Mouse (Mus musculus) thymus, postnatal 36 days (tissue): ENCODE data around the gene Tecr.
"Not testable (repeated sequence)": the region's sequence is repeated elsewhere in the genome, so short reads cannot be mapped to it uniquely, and the experiment has no call there.

Experiments
- DNase-seq, 2 experiments: peaks; one replicate each; pipeline ENCODE4 v3.0.0; 2022; ENCODE audit warnings: mixed read lengths in 2 of 2

Tecr gene

GRCm38 (mm10) chr8:83579676-83580075 lies 28.1 kb downstream of the Tecr start:
- no peak for DNase-seq

DNA sequence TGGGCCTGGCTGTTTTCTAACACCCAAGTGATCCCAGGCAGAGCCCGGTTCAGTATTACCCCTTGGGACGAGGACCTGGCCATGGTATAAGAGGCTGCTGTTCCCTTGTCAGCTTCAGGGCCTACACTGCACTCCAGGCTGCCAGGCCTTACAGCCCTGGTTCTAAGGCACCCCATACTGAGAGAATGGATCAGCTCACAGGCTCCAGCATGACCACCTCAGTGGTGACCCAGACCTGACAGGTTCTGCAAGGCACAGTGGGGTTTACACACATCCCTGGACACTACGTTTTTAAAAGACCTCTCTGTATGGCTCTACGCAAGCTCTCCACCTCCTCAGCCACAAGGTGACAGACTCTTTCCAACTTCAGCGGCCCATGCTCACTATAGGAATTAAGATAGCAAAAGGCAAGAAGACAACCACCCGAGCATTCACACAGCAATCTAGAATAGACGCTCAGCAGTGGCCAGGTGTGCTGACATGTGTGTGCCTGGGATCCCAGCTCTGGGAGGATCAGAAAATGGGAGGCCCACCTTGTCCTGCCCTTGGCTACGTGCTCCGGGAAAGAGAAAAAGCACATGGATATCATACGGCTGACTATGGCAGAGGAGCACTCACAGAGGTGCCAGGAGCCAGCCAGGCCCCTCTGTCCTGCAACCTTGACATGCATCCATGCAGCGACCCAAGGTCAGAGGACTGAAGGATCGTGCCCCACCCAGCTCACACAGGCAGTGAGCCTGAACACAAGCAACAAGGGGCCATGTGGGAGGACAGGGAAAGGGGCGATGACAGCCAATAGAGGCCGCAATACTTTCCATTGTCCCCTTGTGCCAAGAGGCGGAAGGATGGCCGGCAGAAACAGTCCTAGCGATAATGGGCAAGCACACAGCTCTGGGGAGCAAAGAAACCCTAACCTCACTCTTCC lies 29.4 kb downstream of the Tecr start:
- DNase-seq = peak in 1 of 2 experiments; percentile 0

GRCm38 (mm10) chr8:83577384-83577791 lies 30.4 kb downstream of the Tecr start:
- DNase-seq = no peak

- DNase-seq = no peak
Measured at GRCm38 (mm10) chr8:83576921-83577320, 30.9 kb downstream of the Tecr start.

DNA sequence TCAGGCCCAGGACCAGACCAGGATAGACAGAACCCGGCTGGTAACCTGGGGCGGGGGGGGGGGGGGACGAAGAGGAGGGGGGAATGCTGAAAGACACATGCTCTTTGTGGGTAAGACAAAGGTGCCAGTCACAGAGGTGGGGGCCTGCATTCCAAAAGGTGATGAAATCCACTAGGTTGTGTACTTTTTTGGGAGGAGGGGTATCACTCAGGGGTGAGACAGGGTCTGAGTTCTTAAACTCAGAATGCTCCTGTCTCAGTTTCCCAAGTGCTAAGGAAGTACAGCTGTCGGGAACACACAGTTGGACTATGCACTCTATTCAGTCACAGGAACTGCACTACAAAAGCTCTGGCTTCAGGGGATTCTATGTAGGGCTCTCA lies 31.3 kb downstream of the Tecr start:
- DNase-seq = no peak

DNA sequence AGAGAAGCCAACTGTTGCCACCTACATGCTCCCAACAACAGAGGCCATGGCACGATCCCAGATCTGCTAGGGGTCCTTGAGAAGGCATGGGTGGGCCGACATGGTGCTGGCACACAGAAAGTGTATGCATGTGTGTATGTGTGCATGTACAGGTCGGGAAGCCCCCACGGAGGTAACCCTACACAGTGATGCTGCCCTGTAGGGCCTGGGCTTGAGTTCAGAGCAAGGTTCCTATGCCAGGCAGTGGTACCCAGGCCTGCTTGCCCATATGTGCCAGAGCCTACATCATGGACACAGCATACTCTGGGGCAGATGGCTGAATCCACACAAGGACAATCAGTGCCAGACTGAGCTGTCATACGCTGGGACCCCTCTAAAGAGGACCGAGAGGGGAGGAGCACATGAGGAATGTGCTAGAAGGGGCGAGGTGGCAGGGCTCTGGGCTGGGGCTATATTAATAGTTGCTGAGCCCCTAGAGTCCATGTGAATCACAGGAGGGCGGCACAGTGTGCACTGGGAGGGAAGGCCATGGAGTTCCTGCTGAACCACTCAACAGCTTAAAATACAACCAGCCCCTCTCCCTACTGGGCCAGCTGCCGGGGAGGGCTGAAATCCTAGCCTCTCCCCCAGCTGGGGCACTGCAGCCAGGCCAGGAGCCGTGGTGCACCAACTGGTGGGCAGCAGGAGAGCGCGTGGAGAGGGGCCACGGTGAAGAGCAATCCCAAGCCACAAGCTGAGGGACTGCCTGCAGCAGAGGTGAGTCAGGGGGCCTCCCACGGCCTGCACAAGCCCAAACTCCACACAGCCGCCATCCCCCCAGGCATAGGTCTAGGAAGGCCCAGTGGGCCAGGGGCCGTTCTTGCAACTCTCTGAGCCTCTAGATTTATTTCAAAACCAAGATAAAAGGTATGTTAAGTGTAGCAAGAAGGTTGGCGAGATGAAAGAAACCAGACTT lies 31.9 kb downstream of the Tecr start:
- DNase-seq = no peak

- no peak for DNase-seq
Measured at GRCm38 (mm10) chr8:83574631-83575315, 33.0 kb downstream of the Tecr start.

DNA sequence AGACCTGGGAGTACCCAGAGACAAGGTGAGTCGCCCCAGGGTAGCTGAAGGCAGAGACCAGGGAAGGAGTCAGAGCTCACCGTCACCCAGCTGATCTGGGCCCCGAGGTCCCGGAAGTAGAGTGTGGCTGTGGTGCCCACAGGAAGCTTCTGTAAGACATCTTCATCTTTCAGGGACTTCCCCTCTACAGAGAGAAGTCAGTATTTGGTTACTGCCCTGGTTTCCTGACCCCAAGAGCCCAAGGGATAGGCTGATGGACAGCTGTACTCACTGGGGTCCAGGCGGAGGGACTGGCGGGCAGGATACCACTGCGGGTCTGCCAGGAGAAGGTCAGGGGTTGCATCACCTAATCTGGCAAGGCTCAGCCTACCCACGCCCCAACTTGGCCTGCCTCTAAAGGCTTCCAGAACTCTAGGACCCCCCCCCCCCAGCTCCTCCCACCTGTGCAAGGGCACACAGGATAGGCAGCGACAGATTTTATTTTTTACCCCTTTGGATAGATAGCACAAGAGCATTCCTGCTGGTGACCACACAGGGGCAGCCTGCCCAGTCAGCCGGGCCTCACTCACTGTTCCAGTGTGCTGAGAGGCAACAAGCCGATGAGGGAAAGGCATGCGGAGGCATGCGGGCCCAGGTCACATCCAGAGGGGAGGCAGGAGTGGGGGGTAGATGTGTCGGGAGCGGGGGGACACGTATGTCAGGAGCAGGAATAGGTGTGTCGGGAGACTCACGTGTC lies 34.5 kb downstream of the Tecr start:
- peak; percentile 62 to 77 for DNase-seq

GRCm38 (mm10) chr8:83572246-83572812 lies 35.4 kb downstream of the Tecr start:
- DNase-seq = no peak

- no peak for DNase-seq
Measured at GRCm38 (mm10) chr8:83571791-83572190, 36.0 kb downstream of the Tecr start.

DNA sequence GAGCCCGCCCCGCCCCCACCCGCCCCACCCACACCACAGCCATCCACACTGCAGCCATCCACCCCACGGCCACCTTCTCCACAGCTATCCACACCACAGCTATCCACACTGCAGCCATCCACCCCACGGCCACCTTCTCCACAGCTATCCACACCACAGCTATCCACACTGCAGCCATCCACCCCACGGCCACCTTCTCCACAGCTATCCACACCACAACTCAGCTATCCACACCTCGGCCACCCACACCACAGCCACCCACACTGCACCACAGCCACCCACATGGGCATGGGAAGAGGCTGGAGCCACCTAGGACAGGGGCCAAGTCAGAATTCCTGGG lies 36.8 kb downstream of the Tecr start:
- not testable (repeated sequence) for DNase-seq

DNA sequence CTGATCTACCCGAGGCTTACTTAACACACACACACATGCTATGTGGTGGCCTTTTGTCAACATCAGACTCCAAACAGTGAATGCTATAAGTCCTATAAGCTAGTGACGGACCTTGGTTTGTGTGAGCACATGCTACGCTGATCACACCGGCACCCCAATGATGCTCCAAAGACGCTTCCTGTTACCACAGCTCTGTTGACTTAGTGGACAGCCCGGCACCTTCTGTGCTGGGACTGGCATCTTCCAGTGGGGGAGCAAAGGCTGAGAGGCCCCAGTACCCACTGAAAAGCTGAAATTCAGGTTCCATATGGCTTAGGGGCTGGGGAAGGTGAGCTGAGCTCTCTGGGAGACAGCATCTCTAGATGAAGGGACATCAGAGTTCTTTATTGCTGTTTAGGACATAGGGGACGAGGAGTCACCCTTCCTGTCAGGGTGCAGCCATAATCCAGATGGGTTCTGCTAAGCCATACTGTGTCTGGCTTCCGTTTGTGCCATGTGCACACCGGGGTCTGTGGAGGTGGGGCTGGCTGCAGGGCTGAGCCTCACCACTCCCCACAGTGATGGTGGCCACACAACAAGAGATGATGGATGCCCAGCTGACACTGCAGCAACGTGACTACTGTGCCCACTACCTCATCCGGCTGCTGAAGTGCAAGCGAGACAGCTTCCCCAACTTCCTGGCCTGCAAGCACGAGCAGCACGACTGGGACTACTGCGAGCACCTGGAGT lies 37.3 kb downstream of the Tecr start:
- DNase-seq = no peak

DNA sequence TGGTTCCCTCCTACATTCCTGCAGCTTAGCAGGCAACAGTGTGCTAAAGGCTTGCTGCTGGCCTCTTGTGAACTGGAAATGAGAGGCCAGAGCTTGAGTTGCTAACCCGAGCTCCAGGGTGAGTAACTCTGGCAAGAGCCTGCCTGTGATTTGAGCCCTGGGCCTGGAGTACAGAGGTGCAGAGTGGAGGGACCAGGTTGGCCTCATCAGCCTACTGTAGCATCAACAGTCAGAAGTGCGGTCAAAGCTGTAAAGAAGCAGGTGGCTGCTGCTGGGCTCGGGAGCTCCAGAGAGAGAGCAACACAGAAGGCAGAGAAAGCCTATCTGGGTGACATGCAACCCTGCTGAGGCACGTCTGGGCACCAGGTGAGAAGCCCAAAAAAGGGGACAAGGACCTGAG lies 38.6 kb downstream of the Tecr start:
- no peak for DNase-seq

GRCm38 (mm10) chr8:83568755-83569154 lies 39.0 kb downstream of the Tecr start:
- no peak for DNase-seq

- DNase-seq = no peak
Measured at GRCm38 (mm10) chr8:83568128-83568527, 39.6 kb downstream of the Tecr start.

DNA sequence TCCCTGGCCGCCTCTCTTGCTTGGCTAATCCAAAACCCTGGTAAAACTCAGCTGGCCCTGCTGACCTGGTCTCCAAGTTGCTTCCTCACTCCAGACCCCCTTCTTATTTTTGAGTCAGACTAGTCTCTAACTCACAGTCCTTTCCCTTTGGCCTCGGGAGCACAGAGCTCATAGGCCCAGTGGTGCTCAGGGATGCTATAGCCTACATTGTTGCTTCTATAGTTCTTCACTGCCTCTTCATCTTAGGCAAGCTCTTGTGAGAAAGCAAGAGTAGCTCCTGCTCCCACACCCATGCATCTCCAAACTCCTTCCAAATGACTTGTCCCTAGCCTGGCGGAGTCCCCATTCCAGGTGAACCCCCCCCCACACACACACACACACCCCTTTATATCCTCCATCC lies 40.1 kb downstream of the Tecr start:
- no peak for DNase-seq

DNA sequence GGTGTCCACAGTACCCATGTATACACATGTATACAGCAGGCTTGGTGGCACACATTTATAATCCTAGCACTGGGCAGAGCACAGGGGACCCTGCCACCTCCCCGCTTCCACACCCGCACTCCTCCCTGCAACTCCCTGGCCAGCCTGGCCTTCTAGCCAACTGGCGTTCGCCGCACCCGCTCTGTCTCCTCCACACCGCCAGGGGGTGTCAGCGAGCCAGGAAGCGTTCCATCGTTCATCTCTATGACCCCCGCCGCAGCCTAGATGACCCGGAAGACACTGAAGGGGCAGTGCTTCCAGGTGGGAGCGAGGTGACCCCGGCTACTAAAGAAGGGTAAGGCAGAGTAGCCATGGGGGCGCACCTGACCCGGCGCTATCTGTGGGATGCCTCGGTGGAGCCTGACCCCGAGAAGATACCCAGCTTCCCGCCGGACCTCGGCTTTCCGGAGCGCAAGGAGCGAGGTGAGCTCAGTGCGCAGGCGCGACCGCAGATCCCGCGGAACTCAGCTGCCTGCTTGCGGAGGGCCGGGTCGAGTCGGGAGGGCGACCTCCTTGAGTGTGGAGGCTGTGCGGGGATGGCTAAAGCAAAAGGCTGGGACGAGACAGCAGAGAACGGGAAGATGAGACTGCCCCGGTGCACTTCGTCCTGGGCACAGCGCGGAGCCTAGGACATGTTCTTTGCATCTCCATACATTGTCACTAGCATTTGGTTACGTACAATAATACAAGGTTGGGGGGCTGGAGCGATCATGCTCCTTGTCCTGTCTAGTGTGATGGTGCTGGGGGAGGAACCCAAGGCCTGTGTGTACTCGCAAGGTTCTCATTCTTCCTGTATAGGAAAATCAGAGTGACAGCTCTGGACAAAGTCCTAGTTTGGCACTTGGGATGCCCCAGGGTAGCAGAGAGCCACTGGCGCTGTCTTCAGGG lies 41.0 kb downstream of the Tecr start, which contains the start of gene Ndufb7:
TSS of gene Ndufb7 (plus strand) at position 203 of the 927 bp plus-strand sequence.
- peak; percentile 93 to 96 for DNase-seq

GRCm38 (mm10) chr8:83565731-83566375 lies 41.9 kb downstream of the Tecr start:
- DNase-seq = peak in 1 of 2 experiments; percentile 31

DNA sequence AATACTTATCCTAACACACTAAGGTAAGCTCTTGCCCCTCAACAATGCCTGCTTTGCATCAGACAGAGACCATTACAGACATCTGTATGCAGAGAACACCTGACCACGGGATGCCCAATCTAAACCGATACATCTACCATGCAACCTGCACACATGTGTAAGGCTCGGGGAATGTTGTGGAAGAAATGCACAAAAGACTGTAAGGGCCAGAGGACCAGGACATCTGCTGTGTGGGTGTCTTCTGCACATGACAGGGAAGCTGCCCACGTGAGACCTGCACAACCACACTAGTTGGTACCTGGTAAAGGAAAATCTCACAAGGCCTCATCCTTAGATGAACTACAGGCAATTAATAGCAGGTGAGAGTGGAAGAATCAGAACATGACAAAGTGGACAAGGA lies 44.5 kb downstream of the Tecr start:
- no peak for DNase-seq
